Mouse (Mus musculus): Measurements from ENCODE around the gene Ctf1. TPM values are rescaled to one million over a fixed set of nuclear protein-coding genes. Genes with fewer than 3 reads are reported as not detected.

The Ctf1 gene
- polyA plus RNA-seq, 1 experiment = 13.9 TPM

GRCm38 (mm10) chr7:127671880-127672774 is 40.4 kb upstream of the Ctf1 start:
- no peak overlapping the region for H3K4me3 ChIP-seq (ENCODE audit: low read depth, low read length)
- H3K36me3 ChIP-seq (ENCODE audit: control insufficient read depth, insufficient read depth, low read length, poor library complexity, severe bottlenecking) = no peaks in the 10 kb centered on the region
- H3K9ac ChIP-seq (ENCODE audit: low read depth, poor library complexity, severe bottlenecking) = no peak overlapping the region
- no peaks in the 10 kb centered on the region for H3K9me3 ChIP-seq (replicated peaks; ENCODE audit: control insufficient read depth, insufficient read depth, low read length, poor library complexity, severe bottlenecking)
- no peaks in the 10 kb centered on the region for H3K4me1 ChIP-seq (ENCODE audit: control insufficient read depth, insufficient read depth, low read length)
- TF ChIP-seq CTCF (IDR thresholded peaks at IDR 0.05; ENCODE audit: low read depth, low read length) (no peak), EP300 (IDR thresholded peaks at IDR 0.05; ENCODE audit: insufficient read depth, low read depth, low read length) (no peak), POLR2A (IDR thresholded peaks at IDR 0.05; ENCODE audit: insufficient read depth, low read length) (no peak)
- no peaks in the 10 kb centered on the region for H3K27me3 ChIP-seq (ENCODE audit: control insufficient read depth, insufficient read depth, low read length, poor library complexity, severe bottlenecking)
- no peak overlapping the region for H3K27ac ChIP-seq (ENCODE audit: insufficient read depth, low read length)

- TF ChIP-seq EP300 (IDR thresholded peaks at IDR 0.05; ENCODE audit: insufficient read depth, low read depth, low read length) = no peak
- TF ChIP-seq CTCF (IDR thresholded peaks at IDR 0.05; ENCODE audit: low read depth, low read length) = no peak
- TF ChIP-seq POLR2A (IDR thresholded peaks at IDR 0.05; ENCODE audit: insufficient read depth, low read length) = no peak
- Histone ChIP-seq H3K36me3 (ENCODE audit: control insufficient read depth, insufficient read depth, low read length, poor library complexity, severe bottlenecking) (no peaks in the 10 kb centered on the region), H3K27ac (ENCODE audit: insufficient read depth, low read length) (no peak overlapping the region), H3K9ac (ENCODE audit: low read depth, poor library complexity, severe bottlenecking) (no peak overlapping the region), H3K9me3 (replicated peaks; ENCODE audit: control insufficient read depth, insufficient read depth, low read length, poor library complexity, severe bottlenecking) (no peaks in the 10 kb centered on the region), H3K4me1 (ENCODE audit: control insufficient read depth, insufficient read depth, low read length) (no peaks in the 10 kb centered on the region), H3K27me3 (ENCODE audit: control insufficient read depth, insufficient read depth, low read length, poor library complexity, severe bottlenecking) (no peaks in the 10 kb centered on the region), H3K4me3 (ENCODE audit: low read depth, low read length) (no peak overlapping the region)
Observed at GRCm38 (mm10) chr7:127672776-127673175, 39.8 kb upstream of the Ctf1 start.

- Histone ChIP-seq H3K4me1 (ENCODE audit: control insufficient read depth, insufficient read depth, low read length) (no peaks in the 10 kb centered on the region), H3K36me3 (ENCODE audit: control insufficient read depth, insufficient read depth, low read length, poor library complexity, severe bottlenecking) (no peaks in the 10 kb centered on the region), H3K9me3 (replicated peaks; ENCODE audit: control insufficient read depth, insufficient read depth, low read length, poor library complexity, severe bottlenecking) (no peaks in the 10 kb centered on the region), H3K9ac (ENCODE audit: low read depth, poor library complexity, severe bottlenecking) (no peak overlapping the region), H3K27ac (ENCODE audit: insufficient read depth, low read length) (peak overlapping the region; percentile 24; the same call in 1 of the 2 replicates), H3K4me3 (ENCODE audit: low read depth, low read length) (no peak overlapping the region), H3K27me3 (ENCODE audit: control insufficient read depth, insufficient read depth, low read length, poor library complexity, severe bottlenecking) (no peaks in the 10 kb centered on the region)
- TF ChIP-seq EP300 (IDR thresholded peaks at IDR 0.05; ENCODE audit: insufficient read depth, low read depth, low read length) (no peak), CTCF (IDR thresholded peaks at IDR 0.05; ENCODE audit: low read depth, low read length) (peak; percentile 98), POLR2A (IDR thresholded peaks at IDR 0.05; ENCODE audit: insufficient read depth, low read length) (no peak)
Observed at GRCm38 (mm10) chr7:127674977-127675376, 37.6 kb upstream of the Ctf1 start.

GRCm38 (mm10) chr7:127675391-127675811 is 37.1 kb upstream of the Ctf1 start:
- Histone ChIP-seq H3K4me1 (ENCODE audit: control insufficient read depth, insufficient read depth, low read length) (no peaks in the 10 kb centered on the region), H3K27ac (ENCODE audit: insufficient read depth, low read length) (peak overlapping the region; percentile 24; the same call in 1 of the 2 replicates), H3K4me3 (ENCODE audit: low read depth, low read length) (no peak overlapping the region), H3K36me3 (ENCODE audit: control insufficient read depth, insufficient read depth, low read length, poor library complexity, severe bottlenecking) (no peaks in the 10 kb centered on the region), H3K9ac (ENCODE audit: low read depth, poor library complexity, severe bottlenecking) (no peak overlapping the region), H3K27me3 (ENCODE audit: control insufficient read depth, insufficient read depth, low read length, poor library complexity, severe bottlenecking) (no peaks in the 10 kb centered on the region), H3K9me3 (replicated peaks; ENCODE audit: control insufficient read depth, insufficient read depth, low read length, poor library complexity, severe bottlenecking) (no peaks in the 10 kb centered on the region)
- TF ChIP-seq EP300 (IDR thresholded peaks at IDR 0.05; ENCODE audit: insufficient read depth, low read depth, low read length) (no peak), POLR2A (IDR thresholded peaks at IDR 0.05; ENCODE audit: insufficient read depth, low read length) (no peak), CTCF (IDR thresholded peaks at IDR 0.05; ENCODE audit: low read depth, low read length) (no peak)

GRCm38 (mm10) chr7:127677077-127677476 is 35.5 kb upstream of the Ctf1 start:
- no peak overlapping the region for H3K9ac ChIP-seq (ENCODE audit: low read depth, poor library complexity, severe bottlenecking)
- TF ChIP-seq CTCF (IDR thresholded peaks at IDR 0.05; ENCODE audit: low read depth, low read length) = peak; percentile 96
- TF ChIP-seq EP300 (IDR thresholded peaks at IDR 0.05; ENCODE audit: insufficient read depth, low read depth, low read length) = 0 out of 2 replicates have a peak, but pooled peaks have one; percentile 25
- TF ChIP-seq POLR2A (IDR thresholded peaks at IDR 0.05; ENCODE audit: insufficient read depth, low read length) = no peak
- H3K36me3 ChIP-seq (ENCODE audit: control insufficient read depth, insufficient read depth, low read length, poor library complexity, severe bottlenecking) = no peaks in the 10 kb centered on the region
- H3K27me3 ChIP-seq (ENCODE audit: control insufficient read depth, insufficient read depth, low read length, poor library complexity, severe bottlenecking) = no peaks in the 10 kb centered on the region
- no peaks in the 10 kb centered on the region for H3K9me3 ChIP-seq (replicated peaks; ENCODE audit: control insufficient read depth, insufficient read depth, low read length, poor library complexity, severe bottlenecking)
- H3K27ac ChIP-seq (ENCODE audit: insufficient read depth, low read length) = no peak overlapping the region
- H3K4me1 ChIP-seq (ENCODE audit: control insufficient read depth, insufficient read depth, low read length) = no peaks in the 10 kb centered on the region
- no peak overlapping the region for H3K4me3 ChIP-seq (ENCODE audit: low read depth, low read length)

GRCm38 (mm10) chr7:127677609-127678008 is 34.9 kb upstream of the Ctf1 start:
- no peaks in the 10 kb centered on the region for H3K27me3 ChIP-seq (ENCODE audit: control insufficient read depth, insufficient read depth, low read length, poor library complexity, severe bottlenecking)
- no peak overlapping the region for H3K27ac ChIP-seq (ENCODE audit: insufficient read depth, low read length)
- no peaks in the 10 kb centered on the region for H3K4me1 ChIP-seq (ENCODE audit: control insufficient read depth, insufficient read depth, low read length)
- H3K4me3 ChIP-seq (ENCODE audit: low read depth, low read length) = no peak overlapping the region
- no peaks in the 10 kb centered on the region for H3K36me3 ChIP-seq (ENCODE audit: control insufficient read depth, insufficient read depth, low read length, poor library complexity, severe bottlenecking)
- TF ChIP-seq EP300 (IDR thresholded peaks at IDR 0.05; ENCODE audit: insufficient read depth, low read depth, low read length) = no peak
- no peak for TF ChIP-seq POLR2A (IDR thresholded peaks at IDR 0.05; ENCODE audit: insufficient read depth, low read length)
- TF ChIP-seq CTCF (IDR thresholded peaks at IDR 0.05; ENCODE audit: low read depth, low read length) = no peak
- no peak overlapping the region for H3K9ac ChIP-seq (ENCODE audit: low read depth, poor library complexity, severe bottlenecking)
- no peaks in the 10 kb centered on the region for H3K9me3 ChIP-seq (replicated peaks; ENCODE audit: control insufficient read depth, insufficient read depth, low read length, poor library complexity, severe bottlenecking)

Data from ES-Bruce4 (cell line).